Comparison of ENCODE assay signal across 7 mouse cellular contexts in genomic region chr6:6216507-6217285, GRCm38 (mm10). TPM values are rescaled to one million over a fixed set of nuclear protein-coding genes. Genes with fewer than 3 reads are reported as not detected.
DNase-seq lines count a peak whose midpoint lies in the region; ATAC-seq and TF ChIP-seq lines count a peak whose summit lies in the region.

Slc25a13 (minus strand) TSS chr6:6217173.

- H3K4me1 ChIP-seq in forebrain, embryonic 13.5 days, result peaks cover 17% of the 10 kb centered on the region
- H3K4me1 ChIP-seq in midbrain, embryonic 10.5 days, result peaks cover 21% of the 10 kb centered on the region
- H3K4me1 ChIP-seq in small intestine, adult 2 months (ENCODE audit: control insufficient read depth, insufficient read depth, insufficient read length, low read length), result peaks cover 5% of the 10 kb centered on the region; the same call in 1 of the 2 replicates

- intact Hi-C loops in left cerebral cortex, postnatal 4 days (cut with DNase I), result no loop called here

- under 1% methylated on average over 49 of the region's 51 CpGs for WGBS in forebrain, embryonic 13.5 days
- WGBS in midbrain, embryonic 10.5 days, result under 1% methylated on average over 51 of the region's 51 CpGs
- under 1% methylated on average over 51 of the region's 51 CpGs for WGBS in small intestine, adult 2 months

- H3K9ac ChIP-seq in forebrain, embryonic 13.5 days, result peak within 1 kb of the TSS; percentile 79

- H3K9me3 ChIP-seq in forebrain, embryonic 13.5 days (replicated peaks), result no peaks in the 10 kb centered on the region
- H3K9me3 ChIP-seq in midbrain, embryonic 10.5 days (replicated peaks), result no peaks in the 10 kb centered on the region

- no peak for TF ChIP-seq POLR2A in small intestine, adult 2 months (IDR thresholded peaks at IDR 0.05; ENCODE audit: low read depth, low read length)

- H3K4me3 ChIP-seq in forebrain, embryonic 13.5 days, result peak within 1 kb of the TSS; percentile 64
- H3K4me3 ChIP-seq in midbrain, embryonic 10.5 days, result peak within 1 kb of the TSS; percentile 79
- H3K4me3 ChIP-seq in small intestine, adult 2 months (ENCODE audit: low read depth, low read length), result peak within 1 kb of the TSS; percentile 89

- TF ChIP-seq CTCF in small intestine, adult 2 months (IDR thresholded peaks at IDR 0.05; ENCODE audit: extremely low read depth, insufficient read length, insufficient replicate concordance, low read depth, low read length), result no peak

- no peaks in the 10 kb centered on the region for H3K36me3 ChIP-seq in forebrain, embryonic 13.5 days (ENCODE audit: poor library complexity, severe bottlenecking)
- H3K36me3 ChIP-seq in midbrain, embryonic 10.5 days, result no peaks in the 10 kb centered on the region
- H3K36me3 ChIP-seq in small intestine, adult 2 months (ENCODE audit: control insufficient read depth, insufficient read depth, low read length), result no peaks in the 10 kb centered on the region

- peak within 1 kb of the TSS; percentile 94 for H3K4me2 ChIP-seq in forebrain, embryonic 13.5 days

- no peaks in the 10 kb centered on the region for H3K27me3 ChIP-seq in forebrain, embryonic 13.5 days
- H3K27me3 ChIP-seq in midbrain, embryonic 10.5 days (ENCODE audit: low read depth, poor library complexity, severe bottlenecking), result no peaks in the 10 kb centered on the region; the same call in 1 of the 2 replicates
- H3K27me3 ChIP-seq in small intestine, adult 2 months (ENCODE audit: control insufficient read depth, insufficient read depth, low read length), result no peaks in the 10 kb centered on the region

- ATAC-seq in forebrain, embryonic 13.5 days, result peak; percentile 93
- peak; percentile 92 to 95 for ATAC-seq in hematopoietic stem cell, adult 5-6 weeks (replicated peaks in 1 of 2; ENCODE audit: insufficient read depth in 1 of 2, low FRiP score in 2 of 2, low TSS enrichment in 1 of 2, low read depth in 1 of 2, poor library complexity in 2 of 2, severe bottlenecking in 2 of 2)

- no peak within 1 kb of the TSS for H3K27ac ChIP-seq in forebrain, embryonic 13.5 days
- H3K27ac ChIP-seq in midbrain, embryonic 10.5 days (replicated peaks), result peak within 1 kb of the TSS; percentile 94
- H3K27ac ChIP-seq in small intestine, adult 2 months (ENCODE audit: insufficient read depth, low read depth, low read length), result no peak within 1 kb of the TSS

- DNase-seq in NIH3T3 (ENCODE audit: low read depth), result peak; percentile 84
- peak; percentile 55 for DNase-seq in c-Kit-positive CD71-positive TER-119-negative erythroid progenitor cells, embryonic 14.5 days (ENCODE audit: low read depth)
- DNase-seq in left cerebral cortex, postnatal 4 days, result peak; percentile 49
- peak; percentile 87 for DNase-seq in midbrain, embryonic 10.5 days (ENCODE audit: low spot score)

RNA-seq across cellular contexts. Expression of gene Slc25a13, which starts in this region (rescaled TPM):
- 15.1 and 15.3 TPM in 2 replicates for polyA plus RNA-seq in forebrain, embryonic 13.5 days (2015; fragmentation: Nextera tagmentation; extraction: Ambion mirVana)
- total RNA-seq in hematopoietic stem cell, adult 5-6 weeks (2017), result 32.8 and 37.0 TPM in 2 replicates
- total RNA-seq in left cerebral cortex, postnatal 4 days (2021), result 1 to 10 TPM; 2.4 to 2.5 TPM
- polyA plus RNA-seq in midbrain, embryonic 10.5 days (2016; fragmentation: Nextera tagmentation; extraction: Ambion mirVana), result 42.9 and 47.4 TPM in 2 replicates
- polyA plus RNA-seq in small intestine, adult 2 months (2012; rRNA removed), result 1.8 and 3.2 TPM in 2 replicates
